Mouse (Mus musculus) gastrocnemius, adult 2 months (tissue): Measurements from ENCODE around the gene Cd300e. TPM values are rescaled to one million over a fixed set of nuclear protein-coding genes. Genes with fewer than 3 reads are reported as not detected.

Source experiments
- DNase-seq: peaks from one replicate; pipeline ENCODE4 v3.0.0; 2022
- H3K27ac ChIP-seq: fragments of 200-600 bp; 2 replicates; pipeline ENCODE4 v1.8.1; 2022; ENCODE audit warnings: mild to moderate bottlenecking
- H3K4me3 ChIP-seq: fragments of 200-600 bp; 2 replicates; pipeline ENCODE4 v1.8.1; 2022; ENCODE audit warnings: mild to moderate bottlenecking, moderate library complexity
- CTCF ChIP-seq: fragments of 200-600 bp; IDR thresholded peaks from 2 replicates; pipeline ENCODE4 v1.8.1; 2022; ENCODE audit warnings: antibody characterized with exemption, mild to moderate bottlenecking, moderate library complexity
- intact Hi-C: fragments of 180-260 bp; cut with DNase I; formaldehyde crosslinking; loops from one replicate; pipeline ENCODE4 v1.15.1; 2025
- total RNA-seq, 2 experiments: library from RNA; stranded (reverse); gene quantifications; 2 replicates each; pipeline ENCODE4 v1.2.3; 2021

The Cd300e gene
- total RNA-seq, 2 experiments from 2014 or later, result not detected

- DNase-seq, result peak; percentile 25
- TF ChIP-seq CTCF, result no peak
- H3K27ac ChIP-seq, result 0 out of 2 replicates have a peak overlapping the region, but pooled peaks have one; percentile 31
- no peak overlapping the region for H3K4me3 ChIP-seq
- intact Hi-C loops, result no loop called here
Measured at GRCm38 (mm10) chr11:115098203-115098932, 36.4 kb upstream of the Cd300e start.

- no peak overlapping the region for H3K4me3 ChIP-seq
- H3K27ac ChIP-seq, result no peak overlapping the region
- intact Hi-C loops, result no loop called here
- TF ChIP-seq CTCF, result no peak
- no peak for DNase-seq
Measured at GRCm38 (mm10) chr11:115092140-115092539, 30.2 kb upstream of the Cd300e start.

- intact Hi-C loops, result no loop called here
- no peak for DNase-seq
- H3K4me3 ChIP-seq, result no peak within 1 kb of the TSS
- TF ChIP-seq CTCF, result no peak
- H3K27ac ChIP-seq, result no peak within 1 kb of the TSS
Measured at GRCm38 (mm10) chr11:115091362-115091901, 29.5 kb upstream of the Cd300e start, which contains the start of gene Rab37. Rab37 (plus strand) TSS chr11:115091431.

- intact Hi-C loops, result loop anchor here (10.0 kb wide), 1 partner anchor 185 kb away; the partner anchor contains the start of gene Fdxr
- DNase-seq, result no peak
- H3K4me3 ChIP-seq, result no peak overlapping the region
- peak; percentile 51 for TF ChIP-seq CTCF
- H3K27ac ChIP-seq, result no peak overlapping the region
Measured at GRCm38 (mm10) chr11:115089853-115090252, 27.9 kb upstream of the Cd300e start.

GRCm38 (mm10) chr11:115086213-115086612 lies 24.2 kb upstream of the Cd300e start:
- no peak for DNase-seq
- intact Hi-C loops, result loop anchor here (10.0 kb wide), 1 partner anchor 189 kb away; the partner anchor contains the start of gene Fdxr
- Histone ChIP-seq H3K27ac (no peak overlapping the region), H3K4me3 (no peak overlapping the region)
- no peak for TF ChIP-seq CTCF

GRCm38 (mm10) chr11:115085064-115085463 lies 23.1 kb upstream of the Cd300e start:
- no peak overlapping the region for H3K27ac ChIP-seq
- no peak overlapping the region for H3K4me3 ChIP-seq
- no peak for TF ChIP-seq CTCF
- intact Hi-C loops, result loop anchor here (10.0 kb wide), 1 partner anchor 190 kb away; the partner anchor contains the start of gene Fdxr
- no peak for DNase-seq

- Histone ChIP-seq H3K27ac (no peak overlapping the region), H3K4me3 (no peak overlapping the region)
- intact Hi-C loops, result loop anchor here (10.0 kb wide), 1 partner anchor 190 kb away; the partner anchor contains the start of gene Fdxr
- TF ChIP-seq CTCF, result no peak
- no peak for DNase-seq
Measured at GRCm38 (mm10) chr11:115084595-115084994, 22.6 kb upstream of the Cd300e start.

- peak; percentile 64 for DNase-seq
- no peak overlapping the region for H3K27ac ChIP-seq
- TF ChIP-seq CTCF, result peak; percentile 99; the same call in 1 of the 2 replicates
- intact Hi-C loops, result loop anchor here (1.0 to 10.0 kb wide), 2 partner anchors 70 to 191 kb away; partner anchors contain the start of gene Fdxr
- no peak overlapping the region for H3K4me3 ChIP-seq
Measured at GRCm38 (mm10) chr11:115083376-115084139, 21.6 kb upstream of the Cd300e start.

GRCm38 (mm10) chr11:115082196-115082595 lies 20.2 kb upstream of the Cd300e start:
- no peak overlapping the region for H3K27ac ChIP-seq
- DNase-seq, result no peak
- intact Hi-C loops, result loop anchor here (10.0 kb wide), 1 partner anchor 193 kb away; the partner anchor contains the start of gene Fdxr
- TF ChIP-seq CTCF, result no peak
- no peak overlapping the region for H3K4me3 ChIP-seq

- Histone ChIP-seq H3K4me3 (no peak overlapping the region), H3K27ac (no peak overlapping the region)
- no peak for DNase-seq
- intact Hi-C loops, result loop anchor here (10.0 kb wide), 1 partner anchor 193 kb away; the partner anchor contains the start of gene Fdxr
- no peak for TF ChIP-seq CTCF
Measured at GRCm38 (mm10) chr11:115081373-115081772, 19.4 kb upstream of the Cd300e start.

- Histone ChIP-seq H3K27ac (no peak overlapping the region), H3K4me3 (no peak overlapping the region)
- TF ChIP-seq CTCF, result peak; percentile 89
- DNase-seq, result peak; percentile 24
- intact Hi-C loops, result loop anchor here (10.0 kb wide), 1 partner anchor 194 kb away; the partner anchor contains the start of gene Fdxr
Measured at GRCm38 (mm10) chr11:115080886-115081285, 18.9 kb upstream of the Cd300e start.

- Histone ChIP-seq H3K27ac (no peak overlapping the region), H3K4me3 (no peak overlapping the region)
- no peak for DNase-seq
- no peak for TF ChIP-seq CTCF
- intact Hi-C loops, result no loop called here
Measured at GRCm38 (mm10) chr11:115078680-115079079, 16.7 kb upstream of the Cd300e start.
